Mouse (Mus musculus): ENCODE data around the gene Cep55. TPM values are rescaled to one million over a fixed set of nuclear protein-coding genes. Genes with fewer than 3 reads are reported as not detected.

The Cep55 gene
- polyA plus RNA-seq (2016; fragmentation: Nextera tagmentation; extraction: Ambion mirVana) = 26.8 TPM in 2 replicates

DNA sequence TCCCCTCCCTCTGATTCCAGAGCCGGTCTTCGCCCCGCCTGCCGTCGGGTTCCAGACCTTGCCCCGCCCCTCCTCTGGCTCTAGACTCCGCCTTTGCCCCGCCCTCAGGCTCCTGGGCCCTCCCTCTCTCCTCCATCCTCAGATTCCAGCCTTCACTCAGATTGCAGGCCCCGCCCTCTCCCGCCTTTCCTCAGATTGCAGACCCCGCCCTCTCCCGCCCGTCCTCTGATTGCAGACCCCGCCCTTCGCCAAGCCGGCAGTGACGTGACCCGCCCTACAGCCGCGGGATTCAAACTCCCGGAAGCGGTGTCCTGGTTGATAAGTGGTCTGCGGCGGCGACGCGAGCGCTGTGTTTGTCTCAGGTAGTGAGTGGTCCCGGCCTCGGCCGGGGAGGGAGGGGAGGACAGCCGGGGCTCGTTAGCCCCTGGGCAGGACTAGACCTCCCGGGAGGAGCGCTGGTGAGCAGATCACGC is at the start of gene Cep55:
TSS of gene Cep55 (plus strand) at position 292 of the 473 bp plus-strand sequence.
- Histone ChIP-seq H3K9ac (peak within 1 kb of the TSS; percentile 63), H3K4me2 (replicated peaks) (peak within 1 kb of the TSS; percentile 79), H3K9me3 (replicated peaks) (no peaks in the 10 kb centered on the region), H3K36me3 (peaks cover 5% of the 10 kb centered on the region), H3K27me3 (0 out of 2 replicates have a peak, but pooled peaks cover 3% of the 10 kb centered on the region), H3K4me1 (peaks cover 13% of the 10 kb centered on the region), H3K27ac (no peak within 1 kb of the TSS), H3K4me3 (peak within 1 kb of the TSS; percentile 66)
- under 1% methylated on average over 36 of the region's 36 CpGs for WGBS
- peak; percentile 97 for ATAC-seq (ENCODE audit: low FRiP score)

DNA sequence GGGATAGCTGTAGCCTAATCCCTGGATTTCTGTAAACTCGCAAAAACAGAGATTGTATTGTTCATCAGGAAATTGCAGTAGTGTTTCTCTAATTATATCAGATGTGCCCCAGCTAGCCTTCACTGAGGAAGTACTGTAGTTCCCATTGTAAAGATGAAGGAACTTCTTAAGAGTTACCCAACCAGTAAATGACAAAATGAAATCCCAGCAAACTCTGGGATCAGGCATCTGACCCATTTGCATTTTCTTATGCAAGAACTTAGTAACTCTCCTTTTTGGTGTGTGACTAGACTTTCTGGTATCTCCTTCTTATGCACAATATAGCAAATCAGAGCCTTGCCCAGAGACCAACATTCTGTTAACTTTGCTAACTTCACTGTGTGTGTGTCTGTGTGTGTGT is 43.4 kb upstream of the Cep55 start:
- H3K27me3 ChIP-seq = no peaks in the 10 kb centered on the region
- peaks cover 4% of the 10 kb centered on the region for H3K4me1 ChIP-seq
- no peak overlapping the region for H3K27ac ChIP-seq
- no peaks in the 10 kb centered on the region for H3K36me3 ChIP-seq
- no peak overlapping the region for H3K4me2 ChIP-seq (replicated peaks)
- WGBS = 87% methylated on average over 1 of the region's 1 CpGs
- no peak overlapping the region for H3K4me3 ChIP-seq
- no peak overlapping the region for H3K9ac ChIP-seq
- H3K9me3 ChIP-seq (replicated peaks) = no peaks in the 10 kb centered on the region
- ATAC-seq (ENCODE audit: low FRiP score) = no peak

DNA sequence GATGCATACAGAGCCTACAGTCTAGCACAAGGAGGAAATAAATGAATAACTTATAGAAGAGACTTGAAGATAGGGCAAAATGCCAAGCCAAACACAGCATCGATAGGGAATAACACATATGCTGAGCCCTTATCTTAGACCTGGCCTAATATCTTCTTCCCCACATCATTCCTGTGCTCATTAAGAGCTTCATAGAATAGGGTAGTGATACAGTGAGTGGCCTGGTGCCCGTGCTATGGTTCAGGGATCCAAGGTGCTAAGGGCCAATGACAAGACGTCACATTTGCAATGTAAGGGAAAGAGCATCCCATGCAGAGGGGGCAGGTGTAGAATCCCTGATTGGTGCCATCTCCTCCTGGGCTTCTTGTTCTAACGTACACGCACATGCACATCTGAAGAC is 40.4 kb upstream of the Cep55 start:
- no peak overlapping the region for H3K4me3 ChIP-seq
- no peaks in the 10 kb centered on the region for H3K9me3 ChIP-seq (replicated peaks)
- 86% methylated on average over 5 of the region's 5 CpGs for WGBS
- no peaks in the 10 kb centered on the region for H3K36me3 ChIP-seq
- no peak overlapping the region for H3K27ac ChIP-seq
- peaks cover 4% of the 10 kb centered on the region for H3K4me1 ChIP-seq
- no peaks in the 10 kb centered on the region for H3K27me3 ChIP-seq
- no peak for ATAC-seq (ENCODE audit: low FRiP score)
- no peak overlapping the region for H3K4me2 ChIP-seq (replicated peaks)
- no peak overlapping the region for H3K9ac ChIP-seq

DNA sequence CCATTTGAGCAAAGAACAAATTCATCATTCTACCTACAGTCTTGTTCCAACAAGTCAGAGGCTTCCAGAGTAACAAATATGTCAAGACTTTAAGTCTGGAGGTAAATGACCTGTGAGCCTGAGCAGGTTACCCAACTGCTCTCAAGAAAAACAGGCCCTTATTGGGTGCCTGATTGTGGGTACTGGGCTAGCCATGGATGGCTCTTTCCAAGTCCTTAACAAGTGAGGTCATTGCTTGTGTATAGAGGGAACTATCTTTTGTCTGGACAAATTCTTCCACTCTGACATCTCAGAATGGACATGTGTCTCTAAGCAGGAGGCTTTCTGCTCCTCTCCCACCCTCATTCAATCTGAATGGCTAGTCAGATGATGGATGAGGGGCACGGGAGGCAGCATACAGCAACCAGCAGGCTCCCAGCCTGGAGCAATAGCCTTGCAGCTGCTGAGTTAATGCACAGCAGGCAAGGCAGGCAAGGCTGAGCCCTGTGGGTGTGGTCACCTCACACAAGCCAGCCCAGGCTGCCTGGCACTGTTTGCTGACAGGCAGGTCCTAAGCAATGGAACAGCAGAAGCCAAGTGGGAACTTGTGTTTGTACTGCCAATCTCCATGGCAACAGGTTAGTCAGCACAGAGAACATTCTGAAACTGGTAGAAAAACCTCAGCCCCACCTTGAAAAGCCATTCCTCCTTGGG is 39.5 kb upstream of the Cep55 start:
- ATAC-seq (ENCODE audit: low FRiP score) = peak; percentile 95
- Histone ChIP-seq H3K4me2 (replicated peaks) (no peak overlapping the region), H3K27ac (no peak overlapping the region), H3K36me3 (no peaks in the 10 kb centered on the region), H3K4me3 (no peak overlapping the region), H3K9ac (no peak overlapping the region), H3K27me3 (no peaks in the 10 kb centered on the region), H3K4me1 (peaks cover 4% of the 10 kb centered on the region), H3K9me3 (replicated peaks) (no peaks in the 10 kb centered on the region)
- WGBS = 0% methylated on average over 1 of the region's 1 CpGs

DNA sequence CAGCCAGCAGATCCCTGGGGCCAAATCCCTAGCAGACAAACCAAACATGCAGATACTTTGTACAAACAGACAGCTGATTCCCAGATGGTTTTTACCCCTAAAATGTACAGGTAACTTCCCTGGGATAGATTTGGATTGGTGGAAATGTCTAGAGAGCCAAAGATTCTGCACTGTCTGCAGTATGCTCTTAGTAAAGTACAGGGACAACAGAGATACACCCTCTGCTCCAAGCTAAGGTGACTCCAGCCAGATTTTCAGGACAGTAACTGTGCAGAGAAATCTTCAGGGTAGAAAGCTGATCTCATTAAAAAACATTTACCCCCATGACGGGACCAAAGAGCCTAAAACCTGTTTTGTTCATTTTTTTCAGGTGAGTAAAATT is 38.9 kb upstream of the Cep55 start:
- Histone ChIP-seq H3K27ac (no peak overlapping the region), H3K36me3 (no peaks in the 10 kb centered on the region), H3K27me3 (no peaks in the 10 kb centered on the region), H3K4me2 (replicated peaks) (no peak overlapping the region), H3K4me3 (no peak overlapping the region), H3K9ac (no peak overlapping the region), H3K4me1 (peaks cover 4% of the 10 kb centered on the region), H3K9me3 (replicated peaks) (no peaks in the 10 kb centered on the region)
- 61% methylated on average over 1 of the region's 1 CpGs for WGBS
- ATAC-seq (ENCODE audit: low FRiP score) = no peak; the same call in 1 of the 2 replicates

DNA sequence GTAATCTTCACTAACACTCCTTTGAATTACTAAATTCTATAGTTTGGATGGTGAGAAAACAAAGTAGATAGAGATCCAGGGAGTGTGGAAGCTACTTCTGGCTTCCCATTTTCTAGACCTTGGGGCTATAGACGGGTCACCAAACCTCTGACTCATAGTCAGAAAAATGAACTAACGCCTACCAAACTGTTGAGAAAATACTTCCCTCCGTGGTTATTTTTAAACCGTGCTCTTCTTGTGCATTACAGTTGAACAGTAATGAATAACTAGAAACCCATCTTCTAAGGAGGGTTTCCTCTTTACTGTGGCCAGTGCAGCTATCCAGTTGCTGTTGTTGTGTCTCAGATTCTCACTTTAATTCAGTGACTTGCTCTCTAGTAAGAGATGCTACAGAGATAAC is 32.1 kb upstream of the Cep55 start:
- Histone ChIP-seq H3K36me3 (no peaks in the 10 kb centered on the region), H3K9ac (no peak overlapping the region), H3K27me3 (no peaks in the 10 kb centered on the region), H3K4me2 (replicated peaks) (no peak overlapping the region), H3K27ac (no peak overlapping the region), H3K4me1 (peaks cover 3% of the 10 kb centered on the region), H3K9me3 (replicated peaks) (no peaks in the 10 kb centered on the region), H3K4me3 (no peak overlapping the region)
- no peak for ATAC-seq (ENCODE audit: low FRiP score)
- 87% methylated on average over 4 of the region's 4 CpGs for WGBS

DNA sequence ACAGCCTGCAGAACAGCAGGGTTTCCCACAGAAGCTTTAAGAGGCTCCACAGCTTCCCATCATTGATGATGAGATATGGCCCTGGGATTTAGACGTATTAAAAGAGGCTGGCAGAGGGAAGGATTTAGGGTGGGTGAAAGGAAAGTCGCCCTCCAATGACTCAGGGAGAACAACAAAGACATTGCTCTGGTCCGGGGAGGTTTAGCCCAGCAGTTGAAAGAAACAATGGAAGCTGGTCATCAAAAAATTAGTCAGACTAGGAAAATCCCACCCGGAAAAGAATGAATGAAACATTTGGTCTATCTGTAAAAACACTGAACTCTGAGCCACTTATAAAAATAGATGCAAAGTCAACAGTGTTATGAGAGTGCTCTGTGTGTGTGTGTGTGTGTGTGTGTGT is 31.2 kb upstream of the Cep55 start:
- no peak for ATAC-seq (ENCODE audit: low FRiP score)
- no peak overlapping the region for H3K27ac ChIP-seq
- no peaks in the 10 kb centered on the region for H3K27me3 ChIP-seq
- WGBS = 53% methylated on average over 4 of the region's 4 CpGs
- no peaks in the 10 kb centered on the region for H3K9me3 ChIP-seq (replicated peaks)
- H3K36me3 ChIP-seq = no peaks in the 10 kb centered on the region
- H3K4me2 ChIP-seq (replicated peaks) = no peak overlapping the region
- H3K4me1 ChIP-seq = peaks cover 3% of the 10 kb centered on the region
- no peak overlapping the region for H3K4me3 ChIP-seq
- H3K9ac ChIP-seq = no peak overlapping the region

DNA sequence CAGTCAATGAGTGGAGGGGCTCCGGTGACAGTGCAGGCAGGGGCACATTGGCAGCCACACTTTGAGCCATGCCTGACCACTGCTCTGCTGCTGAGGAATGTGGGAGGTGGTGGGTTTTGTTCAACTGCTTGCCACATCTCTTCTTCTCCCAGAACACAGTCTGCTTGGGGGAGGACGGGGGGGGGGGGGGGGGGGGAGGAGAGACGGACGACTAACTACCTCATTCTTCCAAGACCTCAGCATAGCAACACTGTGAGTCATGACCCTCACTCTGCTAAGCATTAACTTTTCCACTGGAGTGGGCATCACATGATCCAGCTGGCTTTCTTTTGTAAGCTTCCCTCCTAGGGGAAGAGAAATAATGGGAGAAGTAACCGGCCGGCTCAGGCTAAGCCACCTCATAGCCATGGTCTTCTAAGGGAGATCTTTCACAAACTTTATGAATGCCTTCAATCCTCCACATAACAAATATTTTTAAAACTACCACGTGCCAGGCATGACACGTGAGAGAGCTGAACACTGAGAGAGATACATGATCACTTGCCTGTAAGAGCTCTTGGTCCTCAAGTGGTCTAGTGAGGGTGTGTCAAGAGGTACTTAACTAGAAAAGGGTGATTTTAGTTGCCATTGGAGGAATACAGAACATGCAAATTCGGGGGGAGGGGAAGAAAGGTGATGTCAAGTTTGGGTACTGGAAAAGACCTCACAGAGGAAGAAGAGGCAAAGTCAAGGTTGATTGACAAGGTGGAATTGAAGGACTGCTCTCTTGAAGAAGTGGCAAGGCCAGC is 29.4 kb upstream of the Cep55 start:
- Histone ChIP-seq H3K9me3 (replicated peaks) (no peaks in the 10 kb centered on the region), H3K36me3 (no peaks in the 10 kb centered on the region), H3K27ac (no peak overlapping the region), H3K27me3 (no peaks in the 10 kb centered on the region), H3K4me3 (no peak overlapping the region), H3K4me2 (replicated peaks) (no peak overlapping the region), H3K9ac (no peak overlapping the region), H3K4me1 (peaks cover 3% of the 10 kb centered on the region)
- ATAC-seq (ENCODE audit: low FRiP score) = no peak
- WGBS = 44% methylated on average over 8 of the region's 9 CpGs

DNA sequence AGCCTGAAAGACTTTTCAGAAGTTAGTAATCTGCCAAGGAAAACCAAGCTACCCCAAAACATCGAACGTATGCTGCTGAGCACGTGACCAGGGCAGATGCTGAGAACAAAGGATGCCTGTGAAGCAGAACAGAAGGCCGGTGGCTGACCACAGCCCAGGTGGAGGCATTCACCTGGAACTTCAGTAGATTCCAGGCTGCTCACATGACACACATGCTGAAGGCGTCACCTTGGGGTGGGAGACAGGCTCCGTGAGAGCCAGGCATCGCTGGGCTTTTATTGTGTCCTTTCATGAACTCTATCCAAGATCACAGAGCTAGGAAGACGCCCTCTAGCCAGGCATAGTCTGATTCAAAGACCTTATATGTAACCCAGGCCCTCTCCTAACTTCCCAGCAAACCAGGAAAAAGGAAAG is 28.6 kb upstream of the Cep55 start:
- Histone ChIP-seq H3K4me2 (replicated peaks) (no peak overlapping the region), H3K4me1 (peaks cover 3% of the 10 kb centered on the region), H3K27ac (no peak overlapping the region), H3K36me3 (no peaks in the 10 kb centered on the region), H3K9me3 (replicated peaks) (no peaks in the 10 kb centered on the region), H3K9ac (no peak overlapping the region), H3K4me3 (no peak overlapping the region), H3K27me3 (0 out of 2 replicates have a peak, but pooled peaks cover under 1% of the 10 kb centered on the region)
- ATAC-seq (ENCODE audit: low FRiP score) = no peak
- WGBS = 71% methylated on average over 8 of the region's 8 CpGs

DNA sequence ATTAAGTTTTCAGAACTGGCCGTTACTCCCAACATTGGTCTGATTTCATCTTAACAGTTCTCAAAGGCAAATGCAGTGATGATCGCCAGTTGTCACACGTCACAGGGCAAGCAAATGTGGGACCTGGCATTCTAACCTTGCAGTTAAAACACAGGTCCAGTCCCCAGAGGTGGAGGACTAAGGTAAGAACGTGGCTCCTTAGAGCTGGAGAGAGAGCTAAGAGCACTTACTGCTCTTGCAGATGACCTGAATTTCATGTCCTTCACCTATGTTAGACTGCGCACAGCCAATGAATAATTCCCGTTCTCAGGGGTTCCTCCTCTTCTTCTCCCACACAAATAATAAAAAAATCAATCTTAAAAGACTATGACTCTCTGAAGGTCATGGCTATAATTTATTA is 27.4 kb upstream of the Cep55 start:
- Histone ChIP-seq H3K9me3 (replicated peaks) (no peaks in the 10 kb centered on the region), H3K4me3 (no peak overlapping the region), H3K9ac (no peak overlapping the region), H3K27me3 (0 out of 2 replicates have a peak, but pooled peaks cover 4% of the 10 kb centered on the region), H3K27ac (no peak overlapping the region), H3K4me2 (replicated peaks) (no peak overlapping the region), H3K4me1 (peaks cover 3% of the 10 kb centered on the region), H3K36me3 (no peaks in the 10 kb centered on the region)
- no peak for ATAC-seq (ENCODE audit: low FRiP score)
- 89% methylated on average over 6 of the region's 6 CpGs for WGBS

DNA sequence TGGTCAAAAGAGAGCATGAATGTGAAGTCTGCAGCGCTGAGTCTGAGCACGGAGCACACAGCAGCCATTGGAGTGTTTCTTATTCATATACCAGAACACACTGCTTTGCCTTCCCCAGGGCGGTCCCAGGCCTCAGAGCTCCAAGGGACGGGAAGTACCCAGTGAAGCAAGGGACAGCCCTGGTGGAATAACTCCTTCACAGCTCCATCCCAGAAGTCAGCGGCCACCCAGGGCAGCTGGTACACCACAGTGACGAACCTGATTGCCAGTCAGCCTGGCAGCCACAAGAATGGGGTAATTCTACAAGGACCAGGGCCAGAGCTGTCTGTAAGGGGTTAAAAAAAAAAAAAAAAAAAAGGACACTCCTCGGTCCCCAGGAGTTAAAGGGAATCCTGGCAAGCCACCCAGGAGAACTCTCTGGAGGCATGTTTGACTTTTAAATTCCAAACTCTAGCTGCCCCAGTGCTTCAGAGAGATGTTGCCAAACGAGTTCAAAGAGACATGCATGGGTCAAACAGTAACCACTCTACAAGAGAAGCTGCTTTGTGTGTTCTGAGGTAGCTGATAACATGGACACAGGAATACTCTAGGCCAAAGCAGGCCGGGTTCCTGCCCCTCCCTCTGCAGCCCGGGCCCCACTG is 26.8 kb upstream of the Cep55 start:
- H3K4me1 ChIP-seq = peaks cover 3% of the 10 kb centered on the region
- no peak for ATAC-seq (ENCODE audit: low FRiP score)
- 59% methylated on average over 10 of the region's 10 CpGs for WGBS

DNA sequence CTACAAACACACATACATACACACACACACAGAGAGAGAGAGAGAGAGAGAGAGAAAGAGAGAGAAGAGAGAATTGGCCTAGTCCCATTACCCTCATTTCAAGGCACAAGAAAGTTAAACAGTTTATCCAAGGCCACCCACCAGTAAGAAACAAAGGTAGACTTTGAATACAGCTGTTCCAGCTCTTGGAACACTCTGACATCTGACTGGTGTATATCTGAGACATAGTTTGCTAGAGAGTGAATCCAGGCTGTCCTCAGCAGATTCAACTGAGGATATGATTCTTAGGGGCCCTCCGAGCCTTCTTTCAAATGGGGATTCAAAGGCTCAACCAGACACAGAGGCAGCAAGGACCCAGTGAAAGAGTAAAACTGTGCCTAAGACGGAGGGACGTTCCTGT is 25.5 kb upstream of the Cep55 start:
- 0 out of 2 replicates have a peak, but pooled peaks cover 4% of the 10 kb centered on the region for H3K27me3 ChIP-seq
- H3K4me3 ChIP-seq = no peak overlapping the region
- no peak overlapping the region for H3K9ac ChIP-seq
- no peaks in the 10 kb centered on the region for H3K36me3 ChIP-seq
- H3K4me2 ChIP-seq (replicated peaks) = no peak overlapping the region
- H3K4me1 ChIP-seq = peaks cover 3% of the 10 kb centered on the region
- H3K27ac ChIP-seq = no peak overlapping the region
- H3K9me3 ChIP-seq (replicated peaks) = no peaks in the 10 kb centered on the region
- ATAC-seq (ENCODE audit: low FRiP score) = no peak
- 87% methylated on average over 3 of the region's 3 CpGs for WGBS

More for the DNA sequence above, 26.8 kb upstream of the Cep55 start:
- no peaks in the 10 kb centered on the region for H3K36me3 ChIP-seq
- 0 out of 2 replicates have a peak, but pooled peaks cover 4% of the 10 kb centered on the region for H3K27me3 ChIP-seq
- H3K9ac ChIP-seq = no peak overlapping the region
- no peaks in the 10 kb centered on the region for H3K9me3 ChIP-seq (replicated peaks)
- H3K4me2 ChIP-seq (replicated peaks) = no peak overlapping the region
- no peak overlapping the region for H3K4me3 ChIP-seq
- H3K27ac ChIP-seq = no peak overlapping the region

Measured in hindbrain, embryonic 12.5 days (tissue).